10 mouse cellular contexts compared by ENCODE assay signal in the genomic region with DNA sequence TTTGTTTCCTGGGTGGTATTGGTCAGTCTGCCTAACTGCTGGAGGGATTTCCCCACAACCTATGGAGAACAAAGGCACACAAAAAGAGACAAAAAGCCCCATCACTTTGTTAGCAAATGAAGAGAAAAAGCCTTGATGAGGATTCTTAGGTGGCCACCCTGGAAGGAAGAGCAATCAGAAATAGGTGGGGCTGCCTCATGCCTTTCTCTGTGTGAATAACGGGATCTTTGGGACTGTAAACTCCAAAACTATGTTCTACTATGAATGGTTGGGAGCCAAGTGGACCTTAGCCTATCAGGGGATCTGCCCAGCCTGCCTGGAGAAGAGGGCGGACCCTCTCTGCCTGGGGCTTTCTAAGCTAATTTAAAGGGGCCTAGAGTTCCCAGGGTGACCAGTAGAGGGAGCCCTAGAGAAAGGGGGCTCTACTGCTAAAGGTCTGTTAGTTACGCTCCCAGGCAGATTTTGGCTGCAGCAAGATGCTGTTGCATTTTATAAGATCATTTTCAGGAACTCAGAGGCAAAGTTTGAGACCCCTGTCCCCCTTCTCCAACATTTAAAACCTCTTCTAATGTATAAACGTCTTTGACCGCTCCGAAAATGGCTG. TPM values are rescaled to one million over a fixed set of nuclear protein-coding genes. Genes with fewer than 3 reads are reported as not detected.
DNase-seq lines count a peak whose midpoint lies in the region; ATAC-seq and TF ChIP-seq lines count a peak whose summit lies in the region.
"Had no signal": no experiment of that assay in that cellular context is flagged by ENCODE, and none has a peak within 500 bp of the region (broad histone marks: within the 10 kb centered on the region; RNA-seq: fewer than 3 reads in every experiment).

No protein-coding gene starts in this region.

- H3K36me3 ChIP-seq in intestine, postnatal 0 days (ENCODE audit: control insufficient read depth, insufficient read depth): no peaks in the 10 kb centered on the region
- H3K36me3 ChIP-seq in intestine, embryonic 16.5 days (ENCODE audit: control insufficient read depth, insufficient read depth, low read length): no peaks in the 10 kb centered on the region
- H3K36me3 ChIP-seq in thymus, adult 2 months (ENCODE audit: control insufficient read depth, insufficient read depth, low read length): no peaks in the 10 kb centered on the region

- no peak overlapping the region for H3K4me2 ChIP-seq in intestine, postnatal 0 days (replicated peaks; ENCODE audit: low read depth)
- no peak overlapping the region for H3K4me2 ChIP-seq in intestine, embryonic 16.5 days (ENCODE audit: low read depth, low read length)

- no peak overlapping the region for H3K4me3 ChIP-seq in intestine, postnatal 0 days (ENCODE audit: low read depth, low read length)
- no peak overlapping the region for H3K4me3 ChIP-seq in intestine, embryonic 16.5 days (ENCODE audit: low read length)
- no peak overlapping the region for H3K4me3 ChIP-seq in thymus, adult 2 months (ENCODE audit: control insufficient read depth, insufficient read depth, low read length)
- no peak overlapping the region for H3K4me3 ChIP-seq in bone marrow, adult 2 months (replicated peaks; ENCODE audit: control insufficient read depth, low read depth, low read length)

- no peak overlapping the region for H3K9ac ChIP-seq in intestine, postnatal 0 days (ENCODE audit: low read depth, low read length)
- no peak overlapping the region for H3K9ac ChIP-seq in intestine, embryonic 16.5 days (ENCODE audit: low read depth, low read length)

- no peak overlapping the region for H3K27ac ChIP-seq in intestine, postnatal 0 days (ENCODE audit: low read depth, low read length)
- no peak overlapping the region for H3K27ac ChIP-seq in intestine, embryonic 16.5 days (ENCODE audit: low read length)
- no peak overlapping the region for H3K27ac ChIP-seq in thymus, adult 2 months (ENCODE audit: control insufficient read depth, insufficient read depth, low read length)
- H3K27ac ChIP-seq in bone marrow, adult 2 months (ENCODE audit: control insufficient read depth, insufficient read depth, low read depth, low read length, poor library complexity): no peak overlapping the region

- H3K27me3 ChIP-seq in intestine, postnatal 0 days (replicated peaks; ENCODE audit: control insufficient read depth, insufficient read depth, low read length): no peaks in the 10 kb centered on the region
- H3K27me3 ChIP-seq in intestine, embryonic 16.5 days (replicated peaks; ENCODE audit: control insufficient read depth, insufficient read depth, low read length): no peaks in the 10 kb centered on the region
- no peaks in the 10 kb centered on the region for H3K27me3 ChIP-seq in thymus, adult 2 months (ENCODE audit: control insufficient read depth, insufficient read depth, low read length)

- no peak for TF ChIP-seq POLR2A in thymus, adult 2 months (IDR thresholded peaks at IDR 0.05; ENCODE audit: control insufficient read depth, extremely low read depth, insufficient read depth, low read length, poor library complexity)
- no peak for TF ChIP-seq POLR2A in bone marrow, adult 2 months (IDR thresholded peaks at IDR 0.05; ENCODE audit: borderline replicate concordance, control insufficient read depth, low read depth, low read length)

- no peaks in the 10 kb centered on the region for H3K4me1 ChIP-seq in intestine, postnatal 0 days (replicated peaks; ENCODE audit: control insufficient read depth, insufficient read depth, low read length)
- H3K4me1 ChIP-seq in intestine, embryonic 16.5 days (ENCODE audit: control insufficient read depth, insufficient read depth, low read length): no peaks in the 10 kb centered on the region
- H3K4me1 ChIP-seq in thymus, adult 2 months (replicated peaks; ENCODE audit: control insufficient read depth, insufficient read depth, low read length): no peaks in the 10 kb centered on the region
- H3K4me1 ChIP-seq in bone marrow, adult 2 months (ENCODE audit: control insufficient read depth, insufficient read depth, low read length): peaks cover 4% of the 10 kb centered on the region; the same call in 1 of the 2 replicates

- peak; percentile 53 for TF ChIP-seq CTCF in intestine, postnatal 0 days (IDR thresholded peaks at IDR 0.05; ENCODE audit: low read depth)
- no peak for TF ChIP-seq CTCF in thymus, adult 2 months (IDR thresholded peaks at IDR 0.05; ENCODE audit: borderline replicate concordance, control insufficient read depth, extremely low read depth, insufficient read depth, low read length, poor library complexity)
- TF ChIP-seq CTCF in bone marrow, adult 2 months (IDR thresholded peaks at IDR 0.05; ENCODE audit: control insufficient read depth, insufficient read depth, low read length): 0 out of 2 replicates have a peak, but pooled peaks have one; percentile 28

- WGBS in intestine, postnatal 0 days: 90% methylated on average over 6 of the region's 6 CpGs
- 92% methylated on average over 6 of the region's 6 CpGs for WGBS in intestine, embryonic 16.5 days
- 94% methylated on average over 6 of the region's 6 CpGs for WGBS in thymus, adult 2 months
- WGBS in bone marrow, adult 2 months: 88% methylated on average over 6 of the region's 6 CpGs

- no peaks in the 10 kb centered on the region for H3K9me3 ChIP-seq in intestine, postnatal 0 days (ENCODE audit: control insufficient read depth)
- no peaks in the 10 kb centered on the region for H3K9me3 ChIP-seq in intestine, embryonic 16.5 days (ENCODE audit: control insufficient read depth, low read length)

- peak; percentile 12 for DNase-seq in thymus, adult 2 months
- DNase-seq in thymus, adult 18-20 months: no peak
- no peak for DNase-seq in T-cell, adult 2 months (ENCODE audit: low spot score)
- no peak for DNase-seq in cerebellum, adult 11 months
- DNase-seq: gastrocnemius, postnatal 10 days; heart, postnatal 14 days; lung, postnatal 10 days had no signal

- ATAC-seq in intestine, postnatal 0 days: no peak
- no peak for ATAC-seq in intestine, embryonic 16.5 days

RNA-seq across cellular contexts. Expression of a gene that starts 42.0 kb away (rescaled TPM):
- 145 and 153 TPM in 2 replicates for polyA plus RNA-seq in intestine, postnatal 0 days (2015; fragmentation: Nextera tagmentation; extraction: Ambion mirVana)
- 168 and 169 TPM in 2 replicates for polyA plus RNA-seq in intestine, embryonic 16.5 days (2015; fragmentation: Nextera tagmentation; extraction: Ambion mirVana)
- 106 and 117 TPM in 2 replicates for polyA plus RNA-seq in thymus, adult 2 months (2012; rRNA removed)
- polyA plus RNA-seq in bone marrow, adult 2 months (2011; ENCODE audit: insufficient read depth, insufficient read length, low replicate concordance, missing spikeins): 30.1 and 42.1 TPM in 2 replicates

RNA-seq across cellular contexts. Expression of a gene that starts 42.6 kb away (rescaled TPM):
- polyA plus RNA-seq in intestine, postnatal 0 days (2015; fragmentation: Nextera tagmentation; extraction: Ambion mirVana): 2.8 and 3.1 TPM in 2 replicates
- polyA plus RNA-seq in intestine, embryonic 16.5 days (2015; fragmentation: Nextera tagmentation; extraction: Ambion mirVana): 2.5 and 3.0 TPM in 2 replicates
- polyA plus RNA-seq in thymus, adult 2 months (2012; rRNA removed): 0.20 TPM in 1 of 2 replicates, not detected in the other
- not detected in 2 replicates for polyA plus RNA-seq in bone marrow, adult 2 months (2011; ENCODE audit: insufficient read depth, insufficient read length, low replicate concordance, missing spikeins)
